Mouse (Mus musculus) heart, adult 2 months (tissue): ENCODE data around the gene Sdhaf1. TPM values are rescaled to one million over a fixed set of nuclear protein-coding genes. Genes with fewer than 3 reads are reported as not detected.

ENCODE experiments used
- DNase-seq, 2 experiments: peaks; one replicate each; pipeline ENCODE4 v3.0.0; 2021
- H3K27ac ChIP-seq: fragments of 200-600 bp; 2 replicates; pipeline ENCODE4 v1.8.1; 2022
- H3K27me3 ChIP-seq: fragments of 200-500 bp; 2 replicates; pipeline ENCODE4 v1.6.1; 2012; ENCODE audit warnings: mild to moderate bottlenecking, low read length, inconsistent platforms, mixed read lengths; ENCODE audit not compliant: control insufficient read depth, insufficient read depth
- H3K36me3 ChIP-seq: fragments of 200-500 bp; 2 replicates; pipeline ENCODE4 v1.6.1; 2012; ENCODE audit warnings: low read length, inconsistent platforms; ENCODE audit not compliant: control insufficient read depth, insufficient read depth
- H3K4me1 ChIP-seq: fragments of 200-500 bp; 2 replicates; pipeline ENCODE4 v1.6.1; 2011; ENCODE audit warnings: low read length; ENCODE audit not compliant: control insufficient read depth, insufficient read depth
- H3K4me3 ChIP-seq: fragments of 200-600 bp; 2 replicates; pipeline ENCODE4 v1.8.1; 2022
- H3K79me2 ChIP-seq: fragments of 200-500 bp; replicated peaks from 2 replicates; pipeline ENCODE4 v1.6.1; 2012; ENCODE audit warnings: mild to moderate bottlenecking, inconsistent platforms, low read length, moderate library complexity, mixed read lengths; ENCODE audit not compliant: control insufficient read depth, insufficient read depth
- H3K9ac ChIP-seq: fragments of 200-500 bp; 2 replicates; pipeline ENCODE4 v1.6.1; 2012; ENCODE audit warnings: low read depth, mild to moderate bottlenecking, control low read depth, inconsistent platforms, low read length, mixed read lengths
- CTCF ChIP-seq: fragments of 200-600 bp; IDR thresholded peaks from 2 replicates; pipeline ENCODE4 v1.8.1; 2022; ENCODE audit warnings: antibody characterized with exemption, mild to moderate bottlenecking, moderate library complexity
- EP300 ChIP-seq: fragments of 200-500 bp; IDR thresholded peaks from 2 replicates; pipeline ENCODE4 v1.6.1; 2011; ENCODE audit warnings: low read depth, low read length, control low read depth; ENCODE audit not compliant: insufficient read depth
- POLR2A ChIP-seq: fragments of 200-500 bp; IDR thresholded peaks from 2 replicates; pipeline ENCODE4 v1.6.1; 2011; ENCODE audit warnings: mild to moderate bottlenecking, low read depth, low read length, control low read depth; ENCODE audit not compliant: insufficient read depth
- WGBS: fragments of 180-500 bp; shearing (Covaris S2); methylation state at CpG from one replicate; pipeline ENCODE4 v1.1.7; 2018; 5-methylcytosine and 5-hydroxymethylcytosine counted together
- intact Hi-C: fragments of 180-260 bp; cut with DNase I; formaldehyde crosslinking; loops from one replicate; pipeline ENCODE4 v1.15.1; 2025
- polyA plus RNA-seq: library from polyadenylated mRNA; depleted of rRNA; stranded (reverse); fragments of >200 nt; gene quantifications from 2 replicates; pipeline ENCODE4 v1.2.3, GENCODE M21; 2012
- total RNA-seq, 2 experiments: library from RNA; stranded (reverse); gene quantifications; 2 replicates each; pipeline ENCODE4 v1.2.3; 2021

Sdhaf1 gene
- total and polyA plus RNA-seq, 3 experiments: 12.5 to 17.9 (median 12.5) TPM

DNA sequence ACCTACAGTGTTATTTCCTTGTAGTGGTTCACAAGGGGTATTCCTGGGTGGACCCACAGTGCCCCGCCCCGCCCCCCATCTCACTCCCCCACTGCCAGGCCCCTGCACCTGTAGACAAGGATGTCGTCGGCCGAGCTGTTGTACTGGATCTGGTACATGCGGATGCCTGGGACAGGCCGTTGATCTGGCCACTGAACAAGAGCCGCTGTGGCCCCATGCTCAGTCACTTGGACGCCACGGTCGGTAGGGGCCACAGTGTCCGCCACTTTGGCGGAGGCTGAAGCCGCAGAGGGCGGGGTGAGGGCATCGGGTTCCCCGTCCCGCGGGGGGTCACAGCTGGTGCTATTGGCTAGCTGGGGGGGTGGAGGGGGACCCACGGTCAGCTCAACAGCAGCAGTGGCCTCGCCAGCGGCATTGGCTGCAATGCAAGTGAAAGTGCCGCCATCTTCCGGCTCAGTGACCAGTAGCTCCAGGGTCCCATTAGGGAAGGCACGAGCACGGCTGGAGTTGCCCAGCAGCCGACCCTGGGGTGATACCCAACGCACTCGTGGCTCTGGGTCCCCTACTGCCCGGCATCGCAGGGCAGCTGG, 35.7 kb upstream of the Sdhaf1 start:
- Histone ChIP-seq H3K27ac (no peak overlapping the region), H3K4me3 (no peak overlapping the region), H3K9ac (no peak overlapping the region), H3K36me3 (no peaks in the 10 kb centered on the region), H3K79me2 (no peaks in the 10 kb centered on the region), H3K4me1 (peaks cover 2% of the 10 kb centered on the region), H3K27me3 (no peaks in the 10 kb centered on the region; the same call in 1 of the 2 replicates)
- no peak for DNase-seq
- WGBS: 83% methylated on average over 31 of the region's 31 CpGs
- TF ChIP-seq POLR2A (no peak), CTCF (no peak), EP300 (no peak)
- intact Hi-C loops: no loop called here

- H3K4me1 ChIP-seq: peaks cover 2% of the 10 kb centered on the region
- H3K27ac ChIP-seq: no peak overlapping the region
- no peak overlapping the region for H3K9ac ChIP-seq
- no peak for DNase-seq
- no peak for TF ChIP-seq POLR2A
- TF ChIP-seq CTCF: no peak
- no peak for TF ChIP-seq EP300
- no peak overlapping the region for H3K4me3 ChIP-seq
- H3K36me3 ChIP-seq: no peaks in the 10 kb centered on the region
- intact Hi-C loops: no loop called here
- no peaks in the 10 kb centered on the region; the same call in 1 of the 2 replicates for H3K27me3 ChIP-seq
- no peaks in the 10 kb centered on the region for H3K79me2 ChIP-seq
- 79% methylated on average over 7 of the region's 7 CpGs for WGBS
Measured at GRCm38 (mm10) chr7:30358378-30359186, 34.9 kb upstream of the Sdhaf1 start.

DNA sequence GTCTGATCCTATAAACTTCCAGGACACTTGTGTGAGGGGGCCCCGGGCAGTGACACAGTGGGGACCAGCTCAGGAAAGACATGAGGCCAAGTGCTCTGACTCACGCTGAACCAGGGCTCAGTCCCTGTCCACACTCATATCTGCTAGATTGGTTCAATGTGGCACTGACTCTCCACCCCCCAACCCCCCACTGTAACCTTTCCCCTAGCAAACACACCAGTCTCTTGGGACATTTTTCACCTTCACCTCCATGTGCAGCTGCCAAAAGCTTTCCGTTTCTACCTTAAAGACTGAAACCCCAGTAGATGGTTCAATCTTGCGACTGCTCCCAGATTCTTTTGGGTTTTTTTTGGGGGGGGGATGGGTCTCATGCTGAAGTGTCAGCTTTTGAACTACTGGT, 30.4 kb upstream of the Sdhaf1 start:
- 68% methylated on average over 4 of the region's 4 CpGs for WGBS
- Histone ChIP-seq H3K79me2 (no peaks in the 10 kb centered on the region), H3K4me1 (no peaks in the 10 kb centered on the region; the same call in 1 of the 2 replicates), H3K9ac (no peak overlapping the region), H3K4me3 (no peak overlapping the region), H3K36me3 (no peaks in the 10 kb centered on the region), H3K27me3 (no peaks in the 10 kb centered on the region), H3K27ac (no peak overlapping the region)
- intact Hi-C loops: no loop called here
- no peak for TF ChIP-seq EP300
- TF ChIP-seq CTCF: no peak
- TF ChIP-seq POLR2A: no peak
- no peak for DNase-seq

GRCm38 (mm10) chr7:30353279-30353822, 29.7 kb upstream of the Sdhaf1 start:
- no peak overlapping the region for H3K27ac ChIP-seq
- DNase-seq: peak; percentile 43 to 71
- peak; percentile 84 for TF ChIP-seq CTCF
- no peak for TF ChIP-seq POLR2A
- H3K4me3 ChIP-seq: no peak overlapping the region
- H3K79me2 ChIP-seq: no peaks in the 10 kb centered on the region
- H3K4me1 ChIP-seq: no peaks in the 10 kb centered on the region; the same call in 1 of the 2 replicates
- no peak overlapping the region for H3K9ac ChIP-seq
- H3K36me3 ChIP-seq: no peaks in the 10 kb centered on the region
- intact Hi-C loops: no loop called here
- no peaks in the 10 kb centered on the region for H3K27me3 ChIP-seq
- 12% methylated on average over 6 of the region's 6 CpGs for WGBS

DNA sequence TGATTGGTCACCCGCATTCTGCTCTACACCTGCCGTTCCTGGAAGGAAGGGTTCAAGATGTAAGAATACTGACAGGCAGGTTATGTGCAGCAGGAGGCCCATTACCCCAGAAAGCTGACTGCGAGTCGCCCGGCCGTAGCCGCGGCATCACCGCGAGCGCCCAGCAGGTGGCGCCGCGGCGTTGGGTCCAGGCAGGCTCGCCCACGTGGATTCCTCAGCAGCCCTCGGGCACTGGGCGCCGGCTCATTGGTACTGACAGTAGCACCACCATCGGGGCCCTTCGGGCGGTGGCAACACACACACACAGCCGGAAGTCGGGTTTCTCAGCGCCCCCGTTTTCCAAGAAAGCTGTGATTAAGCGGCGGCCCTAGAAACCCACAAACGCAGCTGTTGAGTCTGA, 24.1 kb upstream of the Sdhaf1 start:
- Histone ChIP-seq H3K36me3 (no peaks in the 10 kb centered on the region), H3K27me3 (no peaks in the 10 kb centered on the region), H3K4me1 (no peaks in the 10 kb centered on the region), H3K9ac (no peak overlapping the region), H3K79me2 (no peaks in the 10 kb centered on the region), H3K27ac (no peak overlapping the region), H3K4me3 (no peak overlapping the region)
- peak; percentile 42 to 52 for DNase-seq
- intact Hi-C loops: no loop called here
- TF ChIP-seq POLR2A: no peak
- peak; percentile 78 for TF ChIP-seq CTCF
- no peak for TF ChIP-seq EP300
- 3% methylated on average over 30 of the region's 30 CpGs for WGBS

- Histone ChIP-seq H3K36me3 (no peaks in the 10 kb centered on the region), H3K27me3 (no peaks in the 10 kb centered on the region), H3K27ac (no peak overlapping the region), H3K4me3 (no peak overlapping the region), H3K4me1 (no peaks in the 10 kb centered on the region), H3K79me2 (no peaks in the 10 kb centered on the region), H3K9ac (no peak overlapping the region)
- intact Hi-C loops: no loop called here
- TF ChIP-seq CTCF: no peak
- no peak for TF ChIP-seq EP300
- TF ChIP-seq POLR2A: no peak
- 23% methylated on average over 21 of the region's 21 CpGs for WGBS
- DNase-seq: peak; percentile 30 to 68
Measured at GRCm38 (mm10) chr7:30346635-30347379, 23.1 kb upstream of the Sdhaf1 start.
